Mouse (Mus musculus) heart, adult 11 months (tissue): ENCODE measurements at regions not wholly inside any gene's neighbourhood (a gene's known extent, or its start where the extent isn't known, plus 50 kb on each side); places are given as distances from the start of the nearest gene placed in this dataset.

ENCODE experiments used
- DNase-seq: peaks from one replicate; pipeline ENCODE4 v3.0.0; 2022

DNA sequence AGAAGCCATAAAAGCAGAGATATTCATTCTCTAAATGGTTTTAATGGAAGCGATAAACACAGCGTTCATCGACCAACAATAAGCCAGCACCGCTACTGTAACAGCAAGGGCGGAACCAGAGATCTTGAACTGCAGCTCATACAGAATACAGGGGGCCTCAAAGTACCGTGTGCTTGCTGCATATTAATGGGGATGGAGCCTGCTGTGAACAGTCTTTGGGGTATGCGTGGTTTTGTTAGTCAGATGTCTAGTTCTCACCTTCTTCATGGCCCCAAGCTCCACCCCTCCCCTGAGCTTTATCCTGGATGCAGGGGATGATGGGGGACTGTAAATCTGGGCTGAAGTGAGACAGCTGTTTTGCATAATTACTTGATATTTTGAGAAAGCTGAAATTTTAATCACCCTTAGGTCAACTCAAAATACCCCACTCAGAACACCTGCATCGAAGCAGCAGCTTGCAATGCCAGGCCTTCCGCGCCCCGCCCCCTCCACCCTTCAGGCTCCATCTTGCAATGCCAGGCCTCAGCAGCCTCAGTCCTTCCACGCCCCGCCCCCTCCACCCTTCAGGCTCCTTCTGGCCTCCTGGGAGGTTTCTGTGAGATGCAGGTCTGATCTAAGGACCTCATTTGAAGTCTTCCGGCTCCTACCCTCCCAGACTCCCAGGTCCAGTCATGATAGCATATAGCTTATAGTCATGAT is 73.5 kb upstream of the Tspan5 start:
- DNase-seq = peak; percentile 79

DNA sequence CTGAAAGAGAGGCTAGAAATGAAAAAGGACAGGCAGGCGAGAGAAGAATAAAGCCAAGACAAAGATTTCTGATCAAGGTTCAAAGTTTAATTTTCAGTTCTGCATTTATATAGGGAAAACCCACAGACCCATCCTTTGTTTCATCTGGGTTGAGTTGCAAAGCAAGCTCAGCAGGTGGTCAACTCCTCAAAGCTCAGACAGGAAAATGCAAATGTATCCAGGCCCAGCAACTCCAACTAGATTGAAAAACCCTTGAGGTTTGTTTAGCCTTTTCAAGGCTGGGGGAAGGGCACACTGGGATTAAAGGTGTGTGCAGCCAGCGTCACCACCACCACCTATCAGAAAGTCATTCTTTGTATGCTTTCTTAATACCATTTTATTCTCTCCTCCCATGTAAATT is 66.1 kb upstream of the Tspan5 start:
- DNase-seq = no peak

DNA sequence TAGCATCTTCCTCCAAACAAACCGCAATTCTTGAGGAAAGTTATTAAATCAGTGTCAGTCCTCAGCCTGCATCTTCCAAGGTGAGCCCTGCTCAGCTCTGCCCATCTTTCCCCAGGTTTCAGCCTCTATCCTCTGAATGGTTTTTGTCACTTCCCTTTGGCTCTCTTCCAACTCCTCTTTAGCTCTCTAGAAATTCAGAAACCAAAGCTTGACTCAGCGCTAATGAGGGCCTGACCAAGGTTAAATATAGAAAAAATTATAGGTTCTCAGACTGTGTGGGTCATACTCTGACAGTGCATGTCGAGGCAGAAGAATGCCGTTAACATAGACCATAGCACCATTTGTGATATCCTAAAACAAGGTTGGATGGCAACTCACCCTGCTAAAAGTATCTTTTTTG is 63.6 kb upstream of the Tspan5 start:
- DNase-seq = no peak

DNA sequence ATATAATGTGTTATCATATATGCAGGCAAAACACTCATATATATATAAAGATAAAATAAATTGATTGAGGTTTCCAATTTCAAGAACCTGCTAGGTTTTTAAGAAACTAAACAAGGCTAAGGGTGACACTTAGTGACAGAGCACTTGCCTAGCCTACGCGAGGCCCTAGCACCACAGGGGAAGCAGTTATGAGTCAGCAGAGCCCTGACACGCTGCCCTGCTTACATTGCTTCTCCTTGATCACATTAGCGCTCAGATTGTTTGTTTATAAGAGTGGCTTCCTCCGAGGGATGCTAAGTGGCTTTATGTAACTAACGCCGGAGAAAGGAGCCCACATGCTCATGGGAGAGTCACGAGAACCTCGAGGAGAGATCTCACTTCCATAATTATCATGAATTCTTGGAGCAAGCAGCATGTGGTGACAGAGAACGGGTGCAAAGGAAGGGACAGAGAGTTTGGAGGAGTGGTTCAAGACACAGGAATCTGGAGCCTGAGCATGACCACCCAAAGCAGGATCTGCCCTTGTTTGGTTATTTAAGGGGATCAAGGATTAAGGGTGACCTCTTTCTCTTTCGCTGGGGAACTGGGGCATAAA is 55.3 kb upstream of the Tspan5 start:
- no peak for DNase-seq

DNA sequence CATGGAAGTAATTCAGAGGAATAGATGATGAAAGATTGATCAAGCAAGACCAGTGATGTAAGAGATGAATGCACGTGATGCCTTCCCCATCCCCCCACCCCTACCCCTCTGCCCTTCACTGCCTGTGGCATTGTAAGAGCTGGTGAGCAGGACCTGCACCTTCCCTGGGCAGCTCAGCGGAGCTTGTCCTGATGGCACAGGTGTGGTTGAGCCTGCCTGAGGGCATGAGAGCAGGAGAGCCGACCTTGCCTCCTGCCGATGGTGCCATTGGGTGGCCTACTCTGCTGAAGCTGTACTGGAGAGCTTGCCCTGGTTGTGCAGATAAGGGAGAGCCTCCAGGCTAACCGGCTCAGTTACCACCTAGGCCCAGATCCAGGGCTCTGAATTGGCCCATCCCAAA is 53.4 kb upstream of the Tspan5 start:
- DNase-seq = no peak
